Mouse (Mus musculus): ENCODE results near the gene Alox5. TPM values are rescaled to one million over a fixed set of nuclear protein-coding genes. Genes with fewer than 3 reads are reported as not detected.

The Alox5 gene
- total RNA-seq (2023), result 294 and 307 TPM in 2 replicates

GRCm38 (mm10) chr6:116460544-116461283 is at the start of gene Alox5:
TSS of gene Alox5 (minus strand) at chr6:116461178.

DNA sequence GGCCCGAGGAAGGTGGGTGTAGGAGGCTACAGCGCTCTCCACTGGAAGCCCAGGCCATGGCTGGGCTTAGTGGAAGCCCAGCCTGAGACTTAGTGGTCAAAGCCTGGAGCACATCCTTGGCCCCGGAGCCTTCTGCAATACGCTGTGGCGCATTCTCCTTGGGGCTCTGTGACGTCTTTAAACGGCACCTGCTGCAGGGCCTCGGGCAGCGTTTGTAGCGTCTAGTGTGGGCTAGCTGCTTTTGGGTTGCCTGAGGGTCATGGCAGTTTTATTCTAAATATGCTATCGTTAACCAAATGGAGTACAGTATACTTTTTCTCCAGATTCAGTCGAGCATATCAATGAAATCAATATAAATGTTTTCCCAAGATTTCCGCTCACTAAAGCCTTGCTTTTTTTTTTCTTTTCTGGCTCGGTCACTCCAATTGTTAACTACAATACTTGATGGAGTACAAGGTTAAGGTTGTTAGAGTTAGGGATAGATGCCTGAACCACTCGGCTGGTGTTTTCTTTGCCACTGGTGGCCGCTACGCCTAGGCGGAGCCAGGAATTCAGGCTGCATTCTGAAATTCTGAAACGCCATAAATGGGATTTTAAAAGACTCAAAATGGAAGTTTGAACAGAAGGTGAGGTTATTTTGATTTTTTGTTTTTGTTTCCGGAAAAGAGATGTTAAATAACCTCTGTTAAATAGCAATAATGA is 45.5 kb upstream of the Alox5 start, which contains the start of gene Olfr212:
TSS of gene Olfr212 (plus strand) at position 215 of the 702 bp plus-strand sequence.

DNA sequence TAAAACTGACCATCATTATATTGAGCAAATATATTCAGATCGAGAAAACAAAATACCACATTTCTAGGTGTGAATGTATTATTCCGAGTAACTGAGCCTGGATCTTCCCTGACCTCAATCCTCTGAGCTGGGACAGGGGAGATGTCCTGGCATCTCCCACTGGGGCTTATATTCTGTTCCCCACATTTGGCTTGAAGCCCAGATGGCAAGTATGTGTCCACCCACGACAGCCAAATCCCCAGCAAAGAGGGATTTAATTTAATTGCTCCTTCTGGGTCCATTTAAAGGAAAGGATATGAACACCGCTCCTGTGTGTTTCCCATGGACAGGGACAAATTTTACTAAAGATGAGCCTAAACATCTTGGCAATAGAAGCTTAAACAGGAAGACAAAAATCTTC is 27.8 kb upstream of the Alox5 start, which contains the start of gene Olfr211:
TSS of gene Olfr211 (plus strand) at position 301 of the 400 bp plus-strand sequence.

Other genes starting within 250 kb of the Alox5 start
- gene Zfand4, start 197.0 kb downstream of the Alox5 start, total RNA-seq (2023), result 25.5 and 37.7 TPM in 2 replicates
- 15.1 and 21.4 TPM in 2 replicates for gene March8, start 123.2 kb downstream of the Alox5 start, total RNA-seq (2023)
- gene Olfr211, start 27.9 kb upstream of the Alox5 start, total RNA-seq (2023), result not detected in 2 replicates
- gene Olfr212, start 45.3 kb upstream of the Alox5 start, total RNA-seq (2023), result 0.35 TPM in 1 of 2 replicates, not detected in the other
- gene Olfr213, start 77.3 kb upstream of the Alox5 start, total RNA-seq (2023), result not detected in 2 replicates
- gene Gm5580, start 90.0 kb upstream of the Alox5 start, total RNA-seq (2023), result 0.82 and 2.3 TPM in 2 replicates
- gene Olfr214, start 93.1 kb upstream of the Alox5 start, total RNA-seq (2023), result not detected in 2 replicates
- gene Olfr215, start 123.0 kb upstream of the Alox5 start, total RNA-seq (2023), result not detected in 2 replicates
- 10.8 and 11.1 TPM in 2 replicates for gene Zfp422, start 167.8 kb upstream of the Alox5 start, total RNA-seq (2023)
- gene Depp1, start 189.4 kb upstream of the Alox5 start, total RNA-seq (2023), result 0.98 TPM in 1 of 2 replicates, not detected in the other
- gene Rassf4, start 212.8 kb upstream of the Alox5 start, total RNA-seq (2023), result 82.7 and 104 TPM in 2 replicates